In genomic region chr4:133390585-133390984, GRCm38 (mm10) we compare ENCODE assay signal across 13 mouse cellular contexts. TPM values are rescaled to one million over a fixed set of nuclear protein-coding genes. Genes with fewer than 3 reads are reported as not detected.
DNase-seq lines count a peak whose midpoint lies in the region; ATAC-seq and TF ChIP-seq lines count a peak whose summit lies in the region.
"Had no signal": no experiment of that assay in that cellular context is flagged by ENCODE, and none has a peak within 500 bp of the region (broad histone marks: within the 10 kb centered on the region; RNA-seq: fewer than 3 reads in every experiment).

No protein-coding gene starts in this region.

- H3K9me3 ChIP-seq in megakaryocyte, embryonic 14.5 days, result no peaks in the 10 kb centered on the region
- H3K9me3 ChIP-seq in forebrain, embryonic 15.5 days, result no peaks in the 10 kb centered on the region
- H3K9me3 ChIP-seq: G1E; midbrain, embryonic 12.5 days; neural tube, embryonic 15.5 days had no signal

- H3K36me3 ChIP-seq in megakaryocyte, embryonic 14.5 days (replicated peaks; ENCODE audit: low read length), result peaks cover 60% of the 10 kb centered on the region
- no peaks in the 10 kb centered on the region for H3K36me3 ChIP-seq in forebrain, embryonic 15.5 days
- H3K36me3 ChIP-seq: midbrain, embryonic 12.5 days; neural tube, embryonic 15.5 days had no signal

- H3K9ac ChIP-seq in forebrain, embryonic 15.5 days (replicated peaks), result no peak overlapping the region
- H3K9ac ChIP-seq: midbrain, embryonic 12.5 days; neural tube, embryonic 15.5 days had no signal

- H3K4me2 ChIP-seq in forebrain, embryonic 15.5 days (replicated peaks), result no peak overlapping the region
- H3K4me2 ChIP-seq: midbrain, embryonic 12.5 days; neural tube, embryonic 15.5 days had no signal

- no peak for TF ChIP-seq CTCF in left cerebral cortex, adult 2 months (IDR thresholded peaks at IDR 0.05)

- peaks cover 38% of the 10 kb centered on the region for H3K4me1 ChIP-seq in brown adipose tissue, adult 24 weeks (ENCODE audit: control insufficient read depth, insufficient read depth, insufficient read length, low read length)
- H3K4me1 ChIP-seq in megakaryocyte, embryonic 14.5 days, result peaks cover 84% of the 10 kb centered on the region
- H3K4me1 ChIP-seq in forebrain, embryonic 15.5 days, result peaks cover 18% of the 10 kb centered on the region

- H3K4me3 ChIP-seq in left cerebral cortex, adult 2 months, result no peak overlapping the region
- no peak overlapping the region for H3K4me3 ChIP-seq in brown adipose tissue, adult 24 weeks (ENCODE audit: insufficient read depth, low read depth, low read length)
- H3K4me3 ChIP-seq in megakaryocyte, embryonic 14.5 days (replicated peaks), result peak overlapping the region; percentile 83
- no peak overlapping the region for H3K4me3 ChIP-seq in forebrain, embryonic 15.5 days
- H3K4me3 ChIP-seq: midbrain, embryonic 12.5 days; neural tube, embryonic 15.5 days had no signal

- intact Hi-C loops in left cerebral cortex, adult 2 months (cut with DNase I), result no loop called here
- intact Hi-C loops in left cerebral cortex, postnatal 4 days (cut with DNase I), result no loop called here

- peak overlapping the region; percentile 42; the same call in 1 of the 2 replicates for H3K27ac ChIP-seq in left cerebral cortex, adult 2 months
- 0 out of 2 replicates have a peak overlapping the region, but pooled peaks have one; percentile 51 for H3K27ac ChIP-seq in brown adipose tissue, adult 24 weeks (replicated peaks; ENCODE audit: low read depth, low read length)
- no peak overlapping the region for H3K27ac ChIP-seq in forebrain, embryonic 15.5 days (replicated peaks)
- H3K27ac ChIP-seq: midbrain, embryonic 12.5 days; neural tube, embryonic 15.5 days had no signal

- ATAC-seq in granulocyte monocyte progenitor cell, adult 5-6 weeks (replicated peaks; ENCODE audit: poor library complexity, severe bottlenecking), result peak; percentile 84
- ATAC-seq in forebrain, embryonic 15.5 days (replicated peaks), result no peak

- H3K27me3 ChIP-seq in megakaryocyte, embryonic 14.5 days (replicated peaks), result no peaks in the 10 kb centered on the region
- no peaks in the 10 kb centered on the region for H3K27me3 ChIP-seq in forebrain, embryonic 15.5 days
- H3K27me3 ChIP-seq: midbrain, embryonic 12.5 days; neural tube, embryonic 15.5 days had no signal

- WGBS in forebrain, embryonic 15.5 days, result 94% methylated on average over 6 of the region's 6 CpGs

- DNase-seq in left cerebral cortex, adult 2 months (ENCODE audit: extremely low spot score in 1 of 2, low spot score in 2 of 2), result no peak
- DNase-seq in left cerebral cortex, postnatal 4 days, result no peak
- no peak for DNase-seq in layer of hippocampus, adult 11-12 months (ENCODE audit: low spot score)
- DNase-seq: adrenal gland, postnatal 10 days; cerebellum, adult 18-20 months; spleen, adult 18-20 months had no signal

RNA-seq across cellular contexts. Expression of gene Slc9a1, which starts 21.1 kb away (rescaled TPM):
- 10 to 100 TPM; 49.8 to 53.0 TPM for total RNA-seq in left cerebral cortex, adult 2 months (2021)
- 10 to 100 TPM; 30.4 to 36.2 TPM for total RNA-seq in left cerebral cortex, postnatal 4 days (2021)
- 8.6 and 10.3 TPM in 2 replicates for polyA plus RNA-seq in brown adipose tissue, adult 24 weeks (2012; ENCODE audit: insufficient read depth, insufficient read length, missing spikeins)
- total RNA-seq in granulocyte monocyte progenitor cell, adult 5-6 weeks (2014; fragmentation: Nextera tagmentation), result 17.4 and 22.1 TPM in 2 replicates
- 9.9 and 14.6 TPM in 2 replicates for total RNA-seq in granulocyte monocyte progenitor cell, adult 5-6 weeks (2017)
- polyA plus RNA-seq in megakaryocyte, embryonic 14.5 days (2012; ENCODE audit: insufficient read depth, low replicate concordance), result 50.9 and 56.9 TPM in 2 replicates
- 6.5 and 6.7 TPM in 2 replicates for polyA plus RNA-seq in forebrain, embryonic 15.5 days (2015; fragmentation: Nextera tagmentation; extraction: Ambion mirVana)

RNA-seq across cellular contexts. Expression of gene Wdtc1, which starts 37.3 kb away (rescaled TPM):
- total RNA-seq in left cerebral cortex, adult 2 months (2021), result 10 to 100 TPM; 59.7 to 60.6 TPM
- total RNA-seq in left cerebral cortex, postnatal 4 days (2021), result 10 to 100 TPM; 52.0 to 52.9 TPM
- polyA plus RNA-seq in brown adipose tissue, adult 24 weeks (2012; ENCODE audit: insufficient read depth, insufficient read length, missing spikeins), result 25.6 TPM in 2 replicates
- 10.2 and 10.7 TPM in 2 replicates for total RNA-seq in granulocyte monocyte progenitor cell, adult 5-6 weeks (2014; fragmentation: Nextera tagmentation)
- 7.2 and 9.1 TPM in 2 replicates for total RNA-seq in granulocyte monocyte progenitor cell, adult 5-6 weeks (2017)
- 85.7 and 118 TPM in 2 replicates for polyA plus RNA-seq in megakaryocyte, embryonic 14.5 days (2012; ENCODE audit: insufficient read depth, low replicate concordance)
- 16.2 and 18.1 TPM in 2 replicates for polyA plus RNA-seq in forebrain, embryonic 15.5 days (2015; fragmentation: Nextera tagmentation; extraction: Ambion mirVana)

Comparison
In these comparisons a context has a peak if more than half of its experiments do, and no peak if none do; other contexts are left out.
1. RNA of gene Wdtc1, which starts 37.3 kb away (total RNA-seq): 59.7 to 60.6 TPM in left cerebral cortex, adult 2 months and 52.0 to 52.9 TPM in left cerebral cortex, postnatal 4 days; 7.2 to 10.7 TPM in granulocyte monocyte progenitor cell, adult 5-6 weeks; every median in the first group is over 4 times any median in the second.